Mouse (Mus musculus) stomach, postnatal 0 days (tissue): ENCODE data around the gene Rinl. TPM values are rescaled to one million over a fixed set of nuclear protein-coding genes. Genes with fewer than 3 reads are reported as not detected.

Source experiments
- ATAC-seq: fragments of 200-750 bp; cut with Nextera tagmentation; 2 replicates; pipeline ENCODE4 v1.8.0; 2017; ENCODE audit not compliant: low FRiP score, low TSS enrichment
- DNase-seq: peaks from one replicate; pipeline ENCODE4 v3.0.0-alpha.2; 2016; ENCODE audit warnings: low spot score
- H3K27ac ChIP-seq: fragments of 300-500 bp; sonication (generic); replicated peaks from 2 replicates; pipeline ENCODE4 v1.5.1; 2014; ENCODE audit warnings: mild to moderate bottlenecking, control low read depth
- H3K27me3 ChIP-seq: fragments of 300-500 bp; sonication (generic); 2 replicates; pipeline ENCODE4 v1.6.1; 2014; ENCODE audit warnings: low read length; ENCODE audit not compliant: control insufficient read depth, insufficient read depth
- H3K36me3 ChIP-seq: fragments of 300-500 bp; sonication (generic); 2 replicates; pipeline ENCODE4 v1.6.1; 2014; ENCODE audit warnings: low read length, mixed read lengths; ENCODE audit not compliant: control insufficient read depth, insufficient read depth
- H3K4me1 ChIP-seq: fragments of 300-500 bp; sonication (generic); replicated peaks from 2 replicates; pipeline ENCODE4 v1.6.1; 2014; ENCODE audit warnings: antibody characterized with exemption; ENCODE audit not compliant: control insufficient read depth, insufficient read depth
- H3K4me2 ChIP-seq: fragments of 300-500 bp; sonication (generic); replicated peaks from 2 replicates; pipeline ENCODE4 v1.6.1; 2014; ENCODE audit warnings: low read depth, mild to moderate bottlenecking, control low read depth, moderate library complexity
- H3K4me3 ChIP-seq: fragments of 300-500 bp; sonication (generic); 2 replicates; pipeline ENCODE4 v1.5.1; 2014; ENCODE audit warnings: low read depth, low read length, control low read depth
- H3K9ac ChIP-seq: fragments of 300-500 bp; sonication (generic); 2 replicates; pipeline ENCODE4 v1.6.1; 2014; ENCODE audit warnings: mild to moderate bottlenecking, low read length, control low read depth, mixed read lengths
- H3K9me3 ChIP-seq: fragments of 300-500 bp; sonication (generic); 2 replicates; pipeline ENCODE4 v1.6.1; 2016; ENCODE audit warnings: low read length; ENCODE audit not compliant: control insufficient read depth
- CTCF ChIP-seq: IDR thresholded peaks from 2 replicates; pipeline ENCODE4 v1.5.1; 2016; ENCODE audit warnings: antibody characterized with exemption, low read depth, mild to moderate bottlenecking, moderate library complexity
- EP300 ChIP-seq: optimal IDR thresholded peaks from 2 replicates; pipeline ENCODE3; 2016; ENCODE audit warnings: antibody characterized with exemption
- WGBS: fragments of 180-500 bp; shearing (Covaris S2); extraction: QIAGEN DNeasy Blood & Tissue Kit; methylation state at CpG from one replicate; pipeline ENCODE4 v1.1.7; 2014; 5-methylcytosine and 5-hydroxymethylcytosine counted together
- polyA plus RNA-seq: library from polyadenylated mRNA; unstranded; fragments of >200 nt; fragmentation: Nextera tagmentation; extraction: Ambion mirVana; gene quantifications from 2 replicates; pipeline ENCODE4 v1.2.1, GENCODE M21; 2015

Rinl gene
- polyA plus RNA-seq, 1 experiment from 2014 or later, result 2.6 TPM

DNA sequence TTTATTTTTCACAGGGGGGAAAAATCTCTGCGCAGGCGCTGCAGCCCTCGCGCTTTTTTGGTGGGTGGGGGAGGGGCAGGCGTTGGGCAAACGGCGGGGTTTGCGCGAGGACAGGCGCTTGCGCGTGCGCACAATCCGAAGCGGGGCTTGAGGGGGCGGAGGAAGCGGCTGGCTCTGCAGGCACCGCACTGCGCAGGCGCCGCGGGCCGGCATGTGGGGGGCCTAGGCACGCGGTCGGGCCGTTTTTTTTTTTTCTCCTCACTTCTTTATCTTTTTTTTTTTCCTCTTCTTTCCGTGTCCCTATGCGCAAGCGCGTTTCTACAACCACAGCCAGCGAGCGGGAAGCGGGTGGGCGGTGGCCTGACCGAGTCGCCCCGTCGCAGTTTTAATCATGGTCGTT, 22.5 kb downstream of the Rinl start:
- peak; percentile 31; the same call in 1 of the 2 replicates for ATAC-seq
- H3K27me3 ChIP-seq, result no peaks in the 10 kb centered on the region
- WGBS, result 3% methylated on average over 38 of the region's 40 CpGs
- H3K27ac ChIP-seq, result peak overlapping the region; percentile 99
- peak; percentile 92 for DNase-seq
- H3K4me3 ChIP-seq, result peak overlapping the region; percentile 87
- no peak for TF ChIP-seq CTCF
- H3K36me3 ChIP-seq, result peaks cover 31% of the 10 kb centered on the region
- peak overlapping the region; percentile 95 for H3K9ac ChIP-seq
- H3K9me3 ChIP-seq, result no peaks in the 10 kb centered on the region
- peak overlapping the region; percentile 80 for H3K4me2 ChIP-seq
- peaks cover 14% of the 10 kb centered on the region for H3K4me1 ChIP-seq

- peaks cover 14% of the 10 kb centered on the region for H3K4me1 ChIP-seq
- peak overlapping the region; percentile 99 for H3K27ac ChIP-seq
These were observed 23.0 kb downstream of the Rinl start for GRCm38 (mm10) chr7:28811640-28812275.

DNA sequence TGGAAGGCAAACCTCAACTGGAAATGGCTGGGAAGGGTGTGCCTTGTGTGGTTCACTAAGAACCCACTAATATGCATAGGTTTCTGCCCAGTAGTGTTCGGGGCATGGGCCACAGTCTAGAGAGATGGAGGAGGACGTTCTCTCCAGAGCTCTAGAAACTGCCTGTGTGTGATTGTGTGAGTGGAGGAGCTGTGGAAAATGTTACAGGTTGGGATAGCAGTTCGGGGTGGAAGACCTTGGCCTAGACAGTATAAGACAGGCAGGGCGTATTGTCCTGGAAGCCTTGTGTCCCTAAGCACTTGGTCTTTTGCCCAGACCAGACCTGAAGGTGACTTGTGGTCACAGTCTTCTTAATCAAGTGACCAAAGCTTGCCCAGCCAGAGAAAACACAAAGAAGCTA, 23.7 kb downstream of the Rinl start:
- Histone ChIP-seq H3K27ac (peak overlapping the region; percentile 99), H3K36me3 (peaks cover 41% of the 10 kb centered on the region), H3K9me3 (no peaks in the 10 kb centered on the region), H3K9ac (peak overlapping the region; percentile 95), H3K4me3 (peak overlapping the region; percentile 87), H3K27me3 (no peaks in the 10 kb centered on the region), H3K4me2 (peak overlapping the region; percentile 80), H3K4me1 (peaks cover 14% of the 10 kb centered on the region)
- ATAC-seq (no peak), DNase-seq (peak; percentile 15)
- WGBS, result 45% methylated on average over 4 of the region's 4 CpGs
- TF ChIP-seq EP300 (no peak), CTCF (no peak)

More at GRCm38 (mm10) chr7:28811640-28812275, 23.0 kb downstream of the Rinl start:
- Histone ChIP-seq H3K9me3 (no peaks in the 10 kb centered on the region), H3K36me3 (peaks cover 36% of the 10 kb centered on the region), H3K4me2 (peak overlapping the region; percentile 80), H3K27me3 (no peaks in the 10 kb centered on the region), H3K9ac (peak overlapping the region; percentile 95), H3K4me3 (peak overlapping the region; percentile 87)
- 2% methylated on average over 7 of the region's 7 CpGs for WGBS
- TF ChIP-seq EP300, result no peak
- 0 out of 2 replicates have a peak, but pooled peaks have one; percentile 19 for TF ChIP-seq CTCF
- no peak for ATAC-seq
- DNase-seq, result no peak

- DNase-seq (peak; percentile 14), ATAC-seq (no peak)
- no peaks in the 10 kb centered on the region for H3K9me3 ChIP-seq
- H3K4me2 ChIP-seq, result peak overlapping the region; percentile 80
- H3K27me3 ChIP-seq, result no peaks in the 10 kb centered on the region
- WGBS, result 52% methylated on average over 5 of the region's 5 CpGs
- H3K9ac ChIP-seq, result 0 out of 2 replicates have a peak overlapping the region, but pooled peaks have one; percentile 4
- H3K4me3 ChIP-seq, result no peak overlapping the region; the same call in 1 of the 2 replicates
- no peak overlapping the region; the same call in 1 of the 2 replicates for H3K27ac ChIP-seq
- TF ChIP-seq EP300 (no peak), CTCF (peak; percentile 57)
- H3K36me3 ChIP-seq, result peaks cover 45% of the 10 kb centered on the region
- peaks cover 10% of the 10 kb centered on the region for H3K4me1 ChIP-seq
These were observed 24.2 kb downstream of the Rinl start for GRCm38 (mm10) chr7:28812949-28813348.

GRCm38 (mm10) chr7:28814306-28815034, 25.7 kb downstream of the Rinl start:
- Histone ChIP-seq H3K4me3 (no peak overlapping the region), H3K4me2 (no peak overlapping the region), H3K4me1 (peaks cover 7% of the 10 kb centered on the region), H3K9ac (no peak overlapping the region), H3K27ac (no peak overlapping the region), H3K27me3 (no peaks in the 10 kb centered on the region), H3K36me3 (peaks cover 54% of the 10 kb centered on the region), H3K9me3 (no peaks in the 10 kb centered on the region)
- WGBS, result 80% methylated on average over 5 of the region's 5 CpGs
- TF ChIP-seq CTCF (no peak), EP300 (no peak)
- no peak for ATAC-seq
- DNase-seq, result no peak

DNA sequence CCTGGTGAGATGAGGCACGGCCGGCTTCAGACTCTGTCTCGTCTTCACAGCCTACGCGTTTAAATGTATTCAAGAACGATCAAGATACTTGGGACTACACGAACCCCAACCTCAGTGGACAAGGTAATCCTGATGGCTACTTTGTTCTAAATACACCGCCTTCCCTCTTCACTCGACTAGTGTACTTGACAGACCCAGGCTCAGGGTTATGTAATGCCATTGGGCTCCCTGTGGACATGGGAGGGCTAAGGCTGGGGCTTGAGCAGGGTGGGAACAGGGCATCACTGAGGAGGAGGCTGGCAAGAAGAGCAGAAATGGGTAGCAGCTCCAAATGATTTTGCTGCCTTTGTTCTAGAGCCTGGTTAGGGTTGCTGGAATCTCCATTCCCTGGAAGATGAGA, 26.5 kb downstream of the Rinl start:
- Histone ChIP-seq H3K4me2 (no peak overlapping the region), H3K36me3 (peaks cover 59% of the 10 kb centered on the region), H3K9me3 (no peaks in the 10 kb centered on the region), H3K4me1 (peaks cover 7% of the 10 kb centered on the region), H3K4me3 (no peak overlapping the region), H3K27ac (0 out of 2 replicates have a peak overlapping the region, but pooled peaks have one; percentile 24), H3K9ac (peak overlapping the region; percentile 13; the same call in 1 of the 2 replicates), H3K27me3 (no peaks in the 10 kb centered on the region)
- WGBS, result 79% methylated on average over 9 of the region's 9 CpGs
- DNase-seq, result no peak
- TF ChIP-seq EP300, result no peak
- no peak for TF ChIP-seq CTCF
- no peak for ATAC-seq
